Mouse (Mus musculus) ES-E14 (cell line): Measurements from ENCODE around the gene Vamp1.

Experiments used
- CHD2 ChIP-seq: IDR thresholded peaks from 2 replicates; pipeline ENCODE4 v1.6.1; 2014; ENCODE audit warnings: mild to moderate bottlenecking, low read depth, low read length, inconsistent platforms
- HCFC1 ChIP-seq: IDR thresholded peaks from 2 replicates; pipeline ENCODE4 v1.6.1; 2012; ENCODE audit warnings: low read length, inconsistent platforms, borderline replicate concordance; ENCODE audit not compliant: insufficient read depth
- MAFK ChIP-seq: IDR thresholded peaks from 2 replicates; pipeline ENCODE4 v1.6.1; 2014; ENCODE audit warnings: mild to moderate bottlenecking, low read depth, low read length, inconsistent platforms; ENCODE audit not compliant: insufficient read depth
- ZC3H11A ChIP-seq: IDR thresholded peaks from 2 replicates; pipeline ENCODE4 v1.6.1; 2012; ENCODE audit warnings: low read depth, mild to moderate bottlenecking, inconsistent platforms, low read length, borderline replicate concordance
- ZNF384 ChIP-seq: IDR thresholded peaks from 2 replicates; pipeline ENCODE4 v1.6.1; 2012; ENCODE audit warnings: low read depth, low read length, inconsistent platforms

DNA sequence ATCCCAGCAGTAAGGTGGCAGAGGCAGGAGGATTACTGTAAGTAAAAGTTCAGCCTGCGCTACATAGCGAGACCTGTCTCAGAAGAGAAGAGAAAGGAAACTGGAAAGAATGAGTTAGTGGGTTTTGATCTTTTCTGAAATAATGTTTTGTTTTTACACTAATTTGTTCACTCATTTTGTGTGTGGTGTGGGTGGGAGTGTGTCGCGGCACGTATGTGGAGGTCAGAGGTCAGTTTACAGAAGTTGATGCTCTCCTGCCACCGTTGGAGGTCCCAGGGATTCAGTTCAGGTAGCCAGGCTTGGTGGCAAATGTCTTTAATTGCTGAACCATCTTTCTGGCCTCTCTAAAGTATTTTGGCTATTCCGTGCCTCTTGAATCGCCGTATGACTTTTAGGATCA is 48.9 kb downstream of the Vamp1 start:
- TF ChIP-seq CHD2: no peak
- TF ChIP-seq ZNF384: no peak
- no peak for TF ChIP-seq HCFC1
- no peak for TF ChIP-seq MAFK
- no peak for TF ChIP-seq ZC3H11A
